Mouse (Mus musculus) cerebellum, adult 18-20 months (tissue): ENCODE results near the gene Prn.

ENCODE experiments used
- DNase-seq, 2 experiments: peaks; one replicate each; pipeline ENCODE4 v3.0.0; 2021

Prn gene

DNA sequence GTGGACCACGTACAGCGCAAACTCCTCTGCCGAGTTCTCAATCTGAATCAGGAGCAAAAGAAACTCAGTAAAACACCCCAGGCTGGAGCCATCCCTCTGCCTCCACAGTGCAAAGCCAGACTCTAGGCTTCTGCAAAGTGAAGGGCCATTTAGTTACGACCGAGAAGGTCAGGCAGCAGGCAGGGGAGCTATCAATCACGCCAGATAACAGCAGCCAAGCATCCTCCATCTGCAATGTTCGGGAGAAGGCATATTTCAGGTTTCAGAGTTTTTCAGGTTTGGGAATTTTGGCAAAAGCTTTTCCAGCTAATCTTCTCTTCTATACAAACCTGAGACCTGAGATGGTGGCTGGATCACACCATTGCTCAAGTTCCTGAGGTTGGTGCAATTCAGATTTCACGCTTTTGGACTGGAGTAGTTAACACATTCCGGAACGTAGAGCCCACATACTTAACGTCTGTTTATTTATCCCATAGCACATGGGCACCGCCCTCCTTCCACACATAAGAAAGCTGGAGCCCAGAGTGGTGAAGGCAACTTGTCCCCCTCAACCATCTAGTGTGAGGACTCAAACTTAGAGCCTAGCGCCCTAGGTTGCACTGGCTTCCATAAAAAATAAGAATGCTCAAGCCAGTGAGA lies 92.1 kb downstream of the Prn start:
- no peak for DNase-seq

DNA sequence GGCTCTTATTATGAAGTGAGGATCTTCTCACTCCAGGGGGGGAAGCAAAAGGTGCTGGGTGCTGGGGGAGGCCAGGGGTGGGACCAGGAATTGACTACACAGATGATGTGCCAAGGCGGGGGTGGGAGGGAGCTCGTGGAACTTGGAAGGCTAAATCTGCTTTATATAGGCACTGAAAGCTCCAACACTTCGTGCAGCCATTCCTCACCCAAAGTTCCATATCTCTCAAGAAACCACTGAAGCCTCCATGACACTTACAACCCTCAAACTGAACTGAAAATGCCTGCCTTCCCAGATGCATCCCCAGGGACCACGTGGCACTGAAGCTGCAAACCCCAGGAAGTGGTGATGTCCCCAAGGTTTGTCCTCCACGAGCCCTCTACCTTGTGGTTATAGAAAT lies 94.2 kb downstream of the Prn start:
- no peak for DNase-seq

GRCm38 (mm10) chr2:132004495-132005136 lies 94.9 kb downstream of the Prn start:
- DNase-seq, result no peak

GRCm38 (mm10) chr2:132005445-132005844 lies 95.7 kb downstream of the Prn start:
- no peak for DNase-seq
